ENCODE assay signal across 8 mouse cellular contexts in the genomic region with DNA sequence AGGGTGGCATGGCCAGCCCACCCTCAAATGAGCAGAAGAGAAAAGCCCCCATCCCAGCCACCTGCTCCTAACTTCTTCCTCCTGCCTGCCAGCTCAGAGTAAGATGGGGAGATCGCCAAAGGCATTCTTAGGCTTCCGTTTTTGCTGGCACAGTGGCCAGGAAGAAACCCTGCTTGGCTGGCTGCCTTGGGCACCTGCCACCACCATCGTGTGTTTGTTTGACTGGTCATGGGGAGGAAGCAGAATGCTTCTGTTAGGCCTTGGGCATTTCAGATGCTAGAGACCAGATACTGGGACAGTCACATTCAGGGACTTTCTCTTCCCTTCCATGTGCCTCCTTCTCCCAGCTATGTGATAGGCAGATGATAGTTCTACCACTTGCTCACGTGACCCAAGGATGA.
A peak's percentile ranks its signal among the peaks of the same experiment; 100 is the strongest.
DNase-seq lines count a peak whose midpoint lies in the region; ATAC-seq and TF ChIP-seq lines count a peak whose summit lies in the region.

No protein-coding gene starts in this region.

- no peak overlapping the region for H3K4me3 ChIP-seq in forebrain, embryonic 14.5 days (ENCODE audit: low read depth, low read length)
- no peak overlapping the region for H3K4me3 ChIP-seq in forebrain, embryonic 11.5 days (ENCODE audit: low read depth, low read length)
- H3K4me3 ChIP-seq in lung, adult 2 months (replicated peaks; ENCODE audit: extremely low read depth, low read depth, low read length) = no peak overlapping the region

- no peak overlapping the region for H3K9ac ChIP-seq in forebrain, embryonic 14.5 days (ENCODE audit: low read length)
- no peak overlapping the region for H3K9ac ChIP-seq in forebrain, embryonic 11.5 days (ENCODE audit: low read length)

- peak; percentile 45; the same call in 1 of the 2 replicates for ATAC-seq in forebrain, embryonic 14.5 days
- no peak for ATAC-seq in forebrain, embryonic 11.5 days (replicated peaks; ENCODE audit: low FRiP score)
- 0 out of 2 replicates have a peak, but pooled peaks have one; percentile 20 for ATAC-seq in megakaryocyte progenitor cell, adult 5-6 weeks (replicated peaks; ENCODE audit: poor library complexity)

- no peak for TF ChIP-seq POLR2A in lung, adult 2 months (IDR thresholded peaks at IDR 0.05; ENCODE audit: borderline replicate concordance, extremely low read depth, low read depth, low read length)

- no peak overlapping the region for H3K27ac ChIP-seq in forebrain, embryonic 14.5 days (ENCODE audit: low read depth, low read length)
- H3K27ac ChIP-seq in forebrain, embryonic 11.5 days (ENCODE audit: low read depth, low read length) = no peak overlapping the region

- H3K4me2 ChIP-seq in forebrain, embryonic 14.5 days (ENCODE audit: low read length) = no peak overlapping the region
- H3K4me2 ChIP-seq in forebrain, embryonic 11.5 days (ENCODE audit: low read depth, low read length, severe bottlenecking) = no peak overlapping the region

- no peaks in the 10 kb centered on the region for H3K36me3 ChIP-seq in forebrain, embryonic 14.5 days (ENCODE audit: control insufficient read depth, insufficient read depth, low read length)
- no peaks in the 10 kb centered on the region for H3K36me3 ChIP-seq in forebrain, embryonic 11.5 days (ENCODE audit: control insufficient read depth, insufficient read depth, low read length)

- no peaks in the 10 kb centered on the region for H3K4me1 ChIP-seq in forebrain, embryonic 14.5 days (ENCODE audit: control insufficient read depth, insufficient read depth, low read length)
- no peaks in the 10 kb centered on the region for H3K4me1 ChIP-seq in forebrain, embryonic 11.5 days (replicated peaks; ENCODE audit: control insufficient read depth, insufficient read depth, low read length)
- H3K4me1 ChIP-seq in lung, adult 2 months (ENCODE audit: control insufficient read depth, insufficient read depth, low read length) = no peaks in the 10 kb centered on the region

- H3K27me3 ChIP-seq in forebrain, embryonic 14.5 days (replicated peaks; ENCODE audit: control insufficient read depth, insufficient read depth, low read length) = no peaks in the 10 kb centered on the region
- no peaks in the 10 kb centered on the region for H3K27me3 ChIP-seq in forebrain, embryonic 11.5 days (ENCODE audit: control insufficient read depth, insufficient read depth, low read length)

- DNase-seq in forebrain, embryonic 14.5 days (ENCODE audit: low spot score) = peak; percentile 60
- DNase-seq in forebrain, embryonic 11.5 days (ENCODE audit: low spot score) = no peak
- peak; percentile 53 for DNase-seq in lung, adult 2 months
- no peak for DNase-seq in lung, postnatal 4 days
- DNase-seq in cerebellum, adult 9-10 months = peak; percentile 49
- no peak for DNase-seq in yolk sac, embryonic 10.5 days (ENCODE audit: low spot score)
- DNase-seq in spleen, adult 18-20 months = no peak

- no peak for TF ChIP-seq CTCF in lung, adult 2 months (IDR thresholded peaks at IDR 0.05; ENCODE audit: insufficient read depth, low read length)

- 59% methylated on average over 4 of the region's 4 CpGs for WGBS in forebrain, embryonic 14.5 days
- 91% methylated on average over 4 of the region's 4 CpGs for WGBS in forebrain, embryonic 11.5 days
- 30% methylated on average over 4 of the region's 4 CpGs for WGBS in lung, adult 2 months

- no peaks in the 10 kb centered on the region; the same call in 1 of the 2 replicates for H3K9me3 ChIP-seq in forebrain, embryonic 14.5 days (replicated peaks; ENCODE audit: control insufficient read depth, low read length)
- H3K9me3 ChIP-seq in forebrain, embryonic 11.5 days (ENCODE audit: control insufficient read depth, low read length) = no peaks in the 10 kb centered on the region

Comparison
In these comparisons a context has a peak if more than half of its experiments do, and no peak if none do; other contexts are left out.
1. DNase-seq: peak in forebrain, embryonic 14.5 days (single experiment), lung, adult 2 months (single experiment) and cerebellum, adult 9-10 months (single experiment); none in forebrain, embryonic 11.5 days (single experiment), lung, postnatal 4 days (0 of 2), yolk sac, embryonic 10.5 days (single experiment) and spleen, adult 18-20 months (0 of 2).